Mouse (Mus musculus) lung, postnatal 10 days (tissue): ENCODE measurements at regions not wholly inside any gene's neighbourhood (a gene's known extent, or its start where the extent isn't known, plus 50 kb on each side); places are given as distances from the start of the nearest gene placed in this dataset.
"Not testable (repeated sequence)": the region's sequence is repeated elsewhere in the genome, so short reads cannot be mapped to it uniquely, and the experiment has no call there.

Experiments
- DNase-seq: peaks from one replicate; pipeline ENCODE4 v3.0.0; 2021

GRCm38 (mm10) chr7:113707596-113707995 is 58.2 kb upstream of the Spon1 start:
- DNase-seq, result peak; percentile 6

DNA sequence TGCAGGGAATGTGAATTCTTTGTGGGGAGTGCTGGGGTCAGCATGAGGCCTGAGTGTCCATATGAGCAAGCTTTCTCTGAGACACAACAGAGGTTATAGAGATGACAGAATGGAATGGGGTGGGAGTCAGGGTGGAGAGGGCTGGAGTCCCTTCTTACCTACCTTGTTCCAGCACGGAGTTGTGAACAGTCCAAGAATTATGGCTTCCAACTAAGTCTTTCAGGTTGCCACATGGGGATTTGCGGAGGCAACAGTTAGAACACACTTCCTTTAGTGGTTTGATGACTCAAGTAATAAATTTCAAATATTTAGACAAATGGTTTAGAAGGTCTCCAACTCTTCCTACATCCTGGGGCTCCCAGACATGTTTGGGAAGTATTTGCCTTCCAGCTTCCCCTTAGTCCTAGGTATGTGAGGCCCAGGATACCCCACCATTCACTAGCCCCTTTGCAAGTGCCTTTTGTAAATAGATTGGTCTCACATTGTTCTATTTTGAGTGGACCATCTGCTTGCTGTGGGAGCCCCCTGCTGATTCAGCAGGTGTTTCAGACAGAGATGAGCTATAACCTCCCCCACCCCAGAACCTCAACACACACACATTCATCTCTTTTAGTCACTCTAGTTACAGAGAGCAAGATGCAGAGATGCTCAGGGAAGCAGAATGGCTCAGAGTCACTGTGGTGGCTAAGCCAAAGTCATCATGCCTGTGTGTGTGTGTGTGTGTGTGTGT is 55.1 kb upstream of the Spon1 start:
- DNase-seq, result no peak

DNA sequence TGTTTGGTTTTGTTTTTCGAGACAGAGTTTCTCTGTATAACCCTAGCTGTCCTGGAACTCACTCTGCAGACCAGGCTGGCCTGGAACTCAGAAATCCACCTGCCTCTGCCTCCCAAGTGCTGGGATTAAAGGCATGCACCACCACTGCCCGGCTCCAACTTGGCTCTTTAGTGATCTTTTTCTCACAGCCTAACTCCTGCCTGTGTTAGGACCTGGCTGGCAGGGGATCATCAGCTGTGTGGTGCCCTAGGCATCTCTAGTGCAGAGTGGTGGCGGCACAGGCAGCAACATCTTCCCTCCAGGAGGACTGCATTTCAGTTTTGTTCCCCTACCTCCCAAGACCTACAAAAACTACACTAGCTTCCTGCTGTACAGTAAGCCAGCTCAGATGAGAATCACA is 54.4 kb upstream of the Spon1 start:
- not testable (repeated sequence) for DNase-seq
